Mouse (Mus musculus) urinary bladder, postnatal 4 days (tissue): ENCODE data around the gene Nlrp1a.

ENCODE experiments used
- DNase-seq, 2 experiments: peaks; one replicate each; pipeline ENCODE4 v3.0.0; 2021 to 2022; ENCODE audit warnings: low spot score in 2 of 2

Nlrp1a gene

DNA sequence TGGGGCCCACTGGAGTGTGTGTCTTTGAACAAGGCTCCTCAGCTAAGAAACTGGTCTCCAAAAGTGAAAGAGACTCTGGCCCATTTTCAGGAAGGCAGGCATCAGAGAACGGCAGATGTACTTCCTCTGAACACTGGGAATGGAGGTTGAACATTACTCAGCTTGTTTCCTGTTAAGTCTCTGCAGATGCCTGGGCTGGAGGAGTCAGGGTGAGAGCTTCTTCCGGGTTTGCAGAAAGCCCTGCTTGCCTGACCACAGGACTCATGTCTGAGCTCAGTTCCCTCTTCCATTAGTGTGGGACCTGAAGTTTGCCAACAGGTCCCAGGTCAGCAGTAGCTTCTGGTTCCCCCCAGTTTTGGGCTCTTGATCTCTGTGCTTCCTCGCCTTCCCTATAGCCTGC, at the start of gene Nlrp1a:
TSS of gene Nlrp1a (minus strand) at position 44 of the 400 bp plus-strand sequence.
- DNase-seq, result no peak

DNA sequence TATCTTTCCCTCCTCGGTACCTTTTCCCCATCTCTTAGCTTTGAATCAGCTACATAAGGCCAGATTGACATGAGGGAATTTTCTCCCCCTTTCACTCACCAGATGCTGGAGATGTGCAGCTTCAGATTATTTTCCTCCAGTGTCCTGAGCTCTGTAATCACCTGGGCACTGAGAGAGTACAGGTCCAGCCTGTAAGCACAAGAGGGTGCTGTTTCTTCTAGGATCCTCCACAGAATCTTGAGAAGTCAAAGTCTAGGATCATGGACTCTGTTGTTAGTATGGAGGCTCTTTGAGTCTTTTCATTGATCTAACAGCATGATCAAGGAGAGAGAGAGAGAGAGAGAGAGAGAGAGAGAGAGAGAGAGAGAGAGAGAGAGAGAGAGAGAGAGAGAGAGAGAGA, 25.1 kb upstream of the Nlrp1a start:
- no peak for DNase-seq

DNA sequence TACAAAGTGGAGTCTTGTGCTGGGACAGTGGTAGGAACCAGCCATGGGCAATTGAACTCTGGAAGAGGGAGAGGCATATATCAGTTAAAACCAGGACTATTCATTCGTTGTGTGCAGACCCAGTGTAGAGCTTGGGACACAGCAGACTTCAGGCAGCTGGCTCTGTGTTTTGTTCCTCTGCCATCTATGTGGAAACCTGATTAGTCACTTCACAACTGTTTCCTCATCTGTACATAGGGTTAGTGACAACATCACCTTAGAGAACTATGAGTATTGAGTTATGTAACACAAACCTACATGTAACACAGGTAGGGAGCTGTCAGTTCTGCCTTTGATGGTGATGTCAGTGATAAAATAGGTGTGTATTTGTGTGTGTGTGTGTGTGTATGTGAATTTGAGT, 19.6 kb upstream of the Nlrp1a start:
- no peak for DNase-seq

DNA sequence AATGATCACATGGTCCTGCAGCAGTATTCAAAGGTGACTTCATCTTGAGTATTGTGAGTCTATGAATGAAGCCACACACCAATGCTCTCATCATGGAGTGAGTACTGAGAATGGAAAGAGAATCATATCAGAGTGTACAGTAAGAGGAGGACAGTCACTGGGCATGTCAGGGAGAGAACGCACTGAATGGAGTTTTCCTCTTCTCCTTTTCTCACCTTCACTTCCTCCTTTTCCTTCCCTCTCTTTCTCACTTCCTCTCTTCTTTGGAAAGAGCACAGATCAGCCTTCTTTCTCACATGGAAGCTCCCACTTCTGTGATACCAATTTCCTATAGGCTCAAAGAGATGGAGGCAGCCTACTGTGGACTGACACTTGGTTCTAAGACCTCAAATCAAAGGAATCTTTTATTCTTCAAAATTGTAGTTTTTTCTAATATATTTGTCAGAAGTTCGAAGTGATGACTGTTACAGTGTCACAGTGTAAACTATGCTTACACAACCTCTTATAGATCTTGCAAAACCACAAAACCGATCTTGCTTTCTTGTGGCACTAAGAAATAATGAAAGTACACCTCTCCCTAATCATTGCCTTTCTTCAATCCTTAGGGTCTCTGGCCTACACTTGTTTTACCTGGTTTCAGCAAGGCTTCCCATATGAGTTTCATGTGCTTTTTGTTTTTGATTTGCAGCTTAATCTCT, 15.1 kb upstream of the Nlrp1a start:
- no peak for DNase-seq

DNA sequence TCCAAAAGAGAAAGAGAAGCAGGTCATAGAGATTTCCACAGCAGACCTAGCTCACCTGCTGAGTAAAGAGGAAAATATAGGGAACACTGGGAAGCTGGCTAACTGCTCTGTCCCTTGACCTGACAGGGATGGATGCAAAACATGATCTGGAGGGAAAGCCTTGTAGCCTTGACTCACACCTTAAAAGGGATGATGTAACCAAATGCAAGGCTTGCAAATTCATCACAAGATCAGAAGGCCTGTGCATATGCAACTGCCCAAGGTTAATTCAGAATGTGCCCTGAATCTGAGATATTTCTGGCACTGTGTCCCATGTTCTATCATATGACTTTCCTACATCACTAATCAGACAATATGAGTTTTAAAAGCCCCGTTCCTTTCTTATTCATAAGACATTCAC, 10.8 kb upstream of the Nlrp1a start:
- no peak for DNase-seq

DNA sequence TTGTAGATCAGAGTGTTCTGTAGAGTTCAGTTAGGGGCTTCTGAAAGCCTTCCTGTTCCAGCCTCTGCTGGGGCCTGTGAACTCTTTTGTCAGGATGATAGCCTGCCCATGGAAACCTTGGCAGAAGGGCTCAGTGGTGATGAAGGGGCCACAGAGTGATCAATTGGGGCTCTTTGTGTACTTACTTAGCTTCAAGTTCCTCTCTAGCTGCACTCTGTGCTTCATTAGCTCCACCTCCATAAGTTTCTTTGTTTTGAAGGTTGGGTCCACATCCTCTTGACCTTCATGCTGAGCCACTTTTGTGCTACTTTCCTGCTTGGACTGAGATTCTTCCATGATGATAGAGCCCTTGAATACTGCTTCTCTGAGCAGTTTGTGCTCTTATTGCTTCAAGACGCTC, 2.5 kb downstream of the Nlrp1a start:
- DNase-seq, result no peak

DNA sequence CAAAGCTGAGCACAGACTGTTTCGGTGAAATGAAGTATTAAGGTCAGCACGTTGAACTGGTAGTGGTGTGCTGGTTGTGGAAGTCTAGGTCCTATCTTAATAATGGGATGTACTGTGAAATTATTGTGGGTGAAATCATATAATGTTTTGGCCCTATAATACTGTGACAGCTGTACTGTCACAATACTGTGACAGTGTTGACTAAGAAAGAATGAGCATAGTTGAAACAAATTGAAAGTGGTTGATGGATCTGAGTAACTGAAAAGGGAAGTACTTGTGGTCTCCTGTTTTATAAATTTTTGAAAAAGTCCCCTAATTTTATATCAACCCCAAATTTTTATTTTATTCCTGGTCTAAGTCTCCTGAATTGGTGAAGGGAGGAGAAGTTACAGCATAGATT, 37.4 kb downstream of the Nlrp1a start:
- DNase-seq, result no peak

DNA sequence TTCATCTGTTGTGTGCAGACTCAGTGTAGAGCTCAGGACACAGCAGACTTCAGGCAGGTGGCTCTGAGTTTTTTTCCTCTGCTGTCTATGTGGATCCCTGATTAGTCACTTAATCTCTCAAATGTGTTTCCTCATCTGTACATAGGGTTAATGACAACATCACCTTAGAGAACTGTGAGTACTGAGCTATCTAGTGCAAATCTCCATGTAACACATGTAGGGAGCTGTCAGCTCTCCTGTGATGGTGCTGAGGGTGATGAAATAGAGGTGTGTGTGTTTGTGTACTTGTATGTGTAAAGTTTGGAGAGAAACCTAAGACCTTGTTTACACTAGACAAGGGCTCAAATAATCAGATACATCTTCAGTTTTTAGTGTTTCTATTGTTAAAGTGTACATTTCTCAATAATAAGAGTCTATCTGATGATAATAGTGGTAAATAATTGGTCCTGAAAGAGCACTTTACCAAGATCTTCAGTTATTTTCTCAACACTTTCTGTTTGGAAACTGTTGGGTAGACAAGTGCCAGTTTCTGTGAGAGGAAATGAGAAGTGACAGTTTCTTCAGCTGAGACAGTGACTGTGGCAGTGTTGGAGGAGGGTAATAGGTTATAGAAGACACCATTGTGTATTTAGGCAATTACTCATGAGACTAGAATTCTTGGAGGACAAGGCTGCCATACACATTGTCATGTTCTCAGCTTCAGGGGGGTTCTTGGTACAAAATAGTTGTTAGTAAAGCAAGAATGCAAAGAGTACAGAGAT, 38.1 kb downstream of the Nlrp1a start:
- DNase-seq, result no peak

DNA sequence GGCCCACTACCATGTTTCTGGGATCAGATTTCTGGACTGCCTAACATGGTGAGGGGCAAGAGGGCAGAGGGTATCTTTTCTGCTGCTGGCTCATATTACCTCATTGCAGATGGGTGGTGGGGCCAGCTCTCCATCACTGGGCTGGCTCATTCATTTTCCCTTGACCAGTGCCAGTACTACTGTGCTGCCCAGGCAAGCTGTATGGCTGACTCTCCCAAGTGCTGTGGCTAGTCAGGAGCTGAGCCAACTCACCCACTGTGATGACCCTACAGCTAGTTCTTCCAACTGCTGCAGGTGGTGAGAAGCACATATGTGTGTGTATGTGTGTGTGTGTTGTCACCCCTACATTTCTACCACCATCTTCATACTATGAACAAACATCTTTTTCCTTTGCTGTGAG, 40.6 kb downstream of the Nlrp1a start:
- no peak for DNase-seq

DNA sequence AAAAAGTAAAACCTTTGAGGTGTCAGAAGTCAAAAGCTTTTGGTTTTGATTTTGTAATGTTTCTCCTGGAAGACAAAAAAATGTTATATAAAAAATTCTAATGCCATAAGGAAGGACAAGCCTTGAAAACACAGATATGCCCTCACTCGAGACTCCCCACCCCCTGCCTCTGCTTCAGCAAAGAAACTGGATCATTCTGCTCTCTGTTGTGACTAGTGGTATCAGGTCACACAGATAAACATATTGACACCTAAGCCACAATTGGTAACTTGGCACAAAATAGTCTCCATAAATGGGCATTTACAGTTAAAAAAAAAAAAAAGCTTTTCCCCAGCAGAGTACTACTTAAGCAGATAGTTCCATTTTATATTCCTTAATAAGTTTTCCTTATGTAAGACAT, 68.2 kb downstream of the Nlrp1a start:
- no peak for DNase-seq

DNA sequence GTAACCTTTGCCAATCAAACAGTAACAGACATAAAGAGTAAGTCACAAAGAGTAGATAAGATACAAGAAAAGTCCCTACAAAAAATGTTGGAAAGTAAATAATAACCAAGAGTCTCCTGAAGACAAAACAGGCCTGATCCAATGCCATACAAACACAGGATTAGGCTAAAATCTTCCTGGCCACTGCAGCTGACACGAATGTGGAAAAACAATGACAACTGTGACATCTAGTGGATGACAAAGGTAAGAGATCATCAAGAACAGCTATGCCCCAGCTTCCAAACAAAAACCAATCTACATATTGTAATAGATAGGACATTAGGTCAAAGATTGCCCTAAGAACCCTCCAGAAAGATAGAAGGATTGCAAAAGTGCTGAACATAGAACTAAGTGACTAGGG, 92.0 kb downstream of the Nlrp1a start:
- no peak for DNase-seq
